Mouse (Mus musculus) olfactory bulb, adult 2 months (tissue): Measurements from ENCODE around the gene Metap2.

Experiments used
- CTCF ChIP-seq: fragments of 200-500 bp; IDR thresholded peaks from 2 replicates; pipeline ENCODE4 v1.5.1; 2012; ENCODE audit warnings: low read depth, mild to moderate bottlenecking, low read length, moderate library complexity; ENCODE audit not compliant: insufficient read depth
- POLR2A ChIP-seq: fragments of 200-500 bp; IDR thresholded peaks from 2 replicates; pipeline ENCODE4 v1.6.1; 2012; ENCODE audit warnings: mild to moderate bottlenecking, low read depth, low read length, moderate library complexity; ENCODE audit not compliant: insufficient read depth

DNA sequence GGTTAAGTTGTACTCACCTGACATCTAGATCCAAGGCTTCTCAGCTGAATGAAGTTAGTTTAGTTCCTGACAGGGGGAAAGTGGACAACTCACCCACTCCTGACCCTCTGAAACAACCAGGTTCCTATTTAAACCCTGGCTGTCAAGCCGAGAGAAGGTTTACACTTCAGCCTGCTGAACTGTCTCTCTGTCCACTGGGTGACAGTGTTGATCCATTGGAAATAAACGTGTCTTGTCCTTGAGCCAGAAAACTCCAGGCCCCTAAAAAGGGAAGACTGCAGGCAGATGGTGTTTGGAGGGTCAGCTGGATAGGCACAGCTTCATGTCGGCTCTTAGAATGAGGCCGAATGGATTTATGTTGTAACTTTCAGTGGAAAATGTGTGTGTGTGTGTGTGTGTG, 48.5 kb upstream of the Metap2 start:
- no peak for TF ChIP-seq POLR2A
- TF ChIP-seq CTCF, result no peak
